Mouse (Mus musculus) CH12.LX (cell line): ENCODE data around the gene Greb1. TPM values are rescaled to one million over a fixed set of nuclear protein-coding genes. Genes with fewer than 3 reads are reported as not detected.
A peak's percentile ranks its signal among the peaks of the same experiment; 100 is the strongest.

Experiments
- DNase-seq: peaks from one replicate; pipeline ENCODE4 v3.0.0-alpha.2; 2013; ENCODE audit errors: extremely low read depth
- H3K27ac ChIP-seq: 2 replicates; pipeline ENCODE4 v1.5.1; 2012; ENCODE audit warnings: low read depth, mild to moderate bottlenecking, control low read depth, moderate library complexity; ENCODE audit not compliant: insufficient read depth
- H3K27me3 ChIP-seq: replicated peaks from 2 replicates; pipeline ENCODE3; 2012; ENCODE audit warnings: inconsistent platforms
- H3K36me3 ChIP-seq, 2 experiments: replicated peaks in 1 of 2; 2 replicates each; pipeline versions ENCODE3 to v1.6.1; 2012; ENCODE audit warnings: inconsistent platforms in 1 of 2, low read length in 1 of 2, mild to moderate bottlenecking in 1 of 2, mixed read lengths in 1 of 2, moderate library complexity in 1 of 2; ENCODE audit not compliant: control insufficient read depth in 1 of 2, insufficient read depth in 1 of 2
- H3K4me1 ChIP-seq, 2 experiments: 2 replicates each; pipeline ENCODE4 v1.6.1; 2012; ENCODE audit warnings: inconsistent platforms in 1 of 2, moderate library complexity in 1 of 2; ENCODE audit not compliant: insufficient read depth in 2 of 2, control insufficient read depth in 1 of 2
- H3K4me2 ChIP-seq: 2 replicates; pipeline ENCODE4 v1.6.1; 2012; ENCODE audit warnings: low read depth, mild to moderate bottlenecking, control low read depth; ENCODE audit not compliant: poor library complexity, insufficient read depth, severe bottlenecking
- H3K4me3 ChIP-seq, 3 experiments: fragments of 150-350 bp in 1 of 3; sonication (generic) in 1 of 3; replicated peaks in 1 of 3; 2 replicates each; pipeline versions ENCODE3 to v1.5.1; 2011 to 2012; ENCODE audit warnings: low read depth in 2 of 3, low read length in 2 of 3, mild to moderate bottlenecking in 2 of 3, moderate library complexity in 2 of 3, control low read depth in 1 of 3, improper control_type of control experiment in 1 of 3, inconsistent platforms in 1 of 3, mixed read lengths in 1 of 3; ENCODE audit not compliant: poor library complexity in 1 of 3
- H3K79me2 ChIP-seq: replicated peaks from 2 replicates; pipeline ENCODE4 v1.6.1; 2012; ENCODE audit warnings: mild to moderate bottlenecking, moderate library complexity; ENCODE audit not compliant: control insufficient read depth, poor library complexity, insufficient read depth, severe bottlenecking; ENCODE audit errors: extremely low read depth
- H3K9ac ChIP-seq: 2 replicates; pipeline ENCODE4 v1.6.1; 2012; ENCODE audit warnings: low read depth, mild to moderate bottlenecking, control low read depth, moderate library complexity; ENCODE audit not compliant: insufficient read depth
- H3K9me3 ChIP-seq: replicated peaks from 2 replicates; pipeline ENCODE3; 2012; ENCODE audit warnings: low read length, inconsistent platforms, mixed read lengths
- BHLHE40 ChIP-seq: IDR thresholded peaks from 2 replicates; pipeline ENCODE4 v1.6.1; 2011; ENCODE audit warnings: mild to moderate bottlenecking, low read depth, low read length, improper control_type of control experiment
- CTCF ChIP-seq, 2 experiments: IDR thresholded peaks in 1 of 2; conservative IDR thresholded peaks in 1 of 2; 2 replicates each; pipeline ENCODE4 v1.5.1; 2011 to 2012; ENCODE audit warnings: low read depth in 2 of 2, low read length in 2 of 2, improper control_type of control experiment in 1 of 2, inconsistent platforms in 1 of 2, mild to moderate bottlenecking in 1 of 2, moderate library complexity in 1 of 2
- E2F4 ChIP-seq: IDR thresholded peaks from 2 replicates; pipeline ENCODE4 v1.6.1; 2011; ENCODE audit warnings: low read depth, low read length, improper control_type of control experiment; ENCODE audit not compliant: insufficient replicate concordance
- ELF1 ChIP-seq: IDR thresholded peaks from 2 replicates; pipeline ENCODE4 v1.6.1; 2014; ENCODE audit warnings: low read depth, mild to moderate bottlenecking, inconsistent platforms, low read length, improper control_type of control experiment
- ETS1 ChIP-seq: conservative IDR thresholded peaks from 2 replicates; pipeline ENCODE4 v1.6.1; 2012; ENCODE audit warnings: low read depth, mild to moderate bottlenecking, inconsistent platforms, low read length, improper control_type of control experiment, moderate library complexity
- GABPA ChIP-seq: IDR thresholded peaks from 2 replicates; pipeline ENCODE4 v1.6.1; 2012; ENCODE audit warnings: low read depth, low read length, improper control_type of control experiment, inconsistent platforms; ENCODE audit not compliant: insufficient replicate concordance
- HCFC1 ChIP-seq: IDR thresholded peaks from 2 replicates; pipeline ENCODE4 v1.6.1; 2012; ENCODE audit warnings: low read depth, mild to moderate bottlenecking, inconsistent platforms, low read length, improper control_type of control experiment
- IRF4 ChIP-seq: IDR thresholded peaks from 2 replicates; pipeline ENCODE4 v1.6.1; 2014; ENCODE audit warnings: low read depth, mild to moderate bottlenecking, inconsistent platforms, low read length, improper control_type of control experiment
- JUN ChIP-seq: IDR thresholded peaks from 2 replicates; pipeline ENCODE4 v1.6.1; 2011; ENCODE audit warnings: low read depth, mild to moderate bottlenecking, low read length, improper control_type of control experiment, moderate library complexity; ENCODE audit not compliant: insufficient read depth
- JUND ChIP-seq: conservative IDR thresholded peaks from 2 replicates; pipeline ENCODE4 v1.6.1; 2011; ENCODE audit warnings: low read depth, low read length, improper control_type of control experiment
- KAT2A ChIP-seq: IDR thresholded peaks from 2 replicates; pipeline ENCODE4 v1.6.1; 2012; ENCODE audit warnings: low read length, improper control_type of control experiment, inconsistent platforms; ENCODE audit not compliant: insufficient replicate concordance
- MAZ ChIP-seq: IDR thresholded peaks from 2 replicates; pipeline ENCODE4 v1.6.1; 2012; ENCODE audit warnings: low read depth, mild to moderate bottlenecking, inconsistent platforms, low read length, improper control_type of control experiment, moderate library complexity
- MEF2A ChIP-seq: IDR thresholded peaks from 2 replicates; pipeline ENCODE4 v1.6.1; 2014; ENCODE audit warnings: low read depth, mild to moderate bottlenecking, inconsistent platforms, low read length, improper control_type of control experiment, borderline replicate concordance
- MXI1 ChIP-seq: IDR thresholded peaks from 2 replicates; pipeline ENCODE4 v1.6.1; 2011; ENCODE audit warnings: mild to moderate bottlenecking, low read depth, low read length, improper control_type of control experiment
- POLR2A ChIP-seq: IDR thresholded peaks from 2 replicates; pipeline ENCODE4 v1.6.1; 2011; ENCODE audit warnings: low read depth, mild to moderate bottlenecking, improper control_type of control experiment, low read length
- POLR2AphosphoS2 ChIP-seq: IDR thresholded peaks from 2 replicates; pipeline ENCODE4 v1.6.1; 2011; ENCODE audit warnings: low read depth, low read length, improper control_type of control experiment
- RAD21 ChIP-seq: IDR thresholded peaks from 2 replicates; pipeline ENCODE4 v1.6.1; 2011; ENCODE audit warnings: low read depth, mild to moderate bottlenecking, low read length, improper control_type of control experiment, moderate library complexity
- SMC3 ChIP-seq: IDR thresholded peaks from 2 replicates; pipeline ENCODE4 v1.6.1; 2011; ENCODE audit warnings: low read depth, low read length, improper control_type of control experiment
- TCF12 ChIP-seq: IDR thresholded peaks from 2 replicates; pipeline ENCODE4 v1.6.1; 2014; ENCODE audit warnings: low read depth, mild to moderate bottlenecking, inconsistent platforms, low read length, improper control_type of control experiment
- ZKSCAN1 ChIP-seq: IDR thresholded peaks from 2 replicates; pipeline ENCODE4 v1.6.1; 2012; ENCODE audit warnings: low read depth, inconsistent platforms, low read length, improper control_type of control experiment, borderline replicate concordance
- dilution Hi-C: fragments of 300-500 bp; cut with MboI; formaldehyde crosslinking; loops from 2 replicates; pipeline ENCODE4 v1.14.3; 2020; ENCODE audit warnings: low sequenced_read_pairs; ENCODE audit not compliant: extremely low pct_unique_long_range_greater_than_20kb, extremely low pct_ligation_motif_present
- in situ Hi-C: fragments of 300-500 bp; cut with MboI; formaldehyde crosslinking; loops from 3 replicates; pipeline ENCODE4 v1.14.3; 2019; ENCODE audit warnings: low sequenced_read_pairs, low pct_ligation_motif_present, low pct_unique_long_range_greater_than_20kb, mixed read lengths
- polyA plus RNA-seq: library from polyadenylated mRNA; unstranded; fragments of >175 nt; gene quantifications from 2 replicates; pipeline ENCODE4 v1.2.1, GENCODE M21; 2012; ENCODE audit warnings: low read depth; ENCODE audit not compliant: insufficient read length
- total RNA-seq, 2 experiments: library from RNA; depleted of rRNA; stranded (reverse); fragments of 300-350 nt in 1 of 2; fragments of >200 nt in 1 of 2; gene quantifications; 2 replicates each; pipeline ENCODE4 v1.2.3; 2012 to 2014

Greb1 gene
- total and polyA plus RNA-seq, 3 experiments = not detected

DNA sequence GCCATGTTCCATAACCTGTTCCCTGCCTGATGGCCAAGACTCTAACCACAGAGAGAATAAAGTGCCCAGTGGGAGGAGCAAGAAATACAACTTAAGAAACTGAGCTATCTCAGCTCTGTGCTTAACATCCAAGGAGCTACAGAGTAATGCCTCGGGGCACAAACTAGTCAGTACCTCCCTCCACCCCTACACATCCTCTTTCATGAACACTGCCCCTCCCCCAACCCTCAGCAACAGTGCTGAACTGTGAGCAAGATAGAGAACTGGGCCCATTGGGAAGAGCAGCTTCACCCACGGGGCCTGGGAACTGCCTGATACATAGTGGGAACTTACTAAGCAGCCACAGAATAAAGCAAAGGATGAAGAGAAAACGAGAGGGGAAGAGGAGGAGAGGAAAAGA is 77.1 kb downstream of the Greb1 start:
- peak; percentile 6 for DNase-seq
- Histone ChIP-seq H3K4me2 (no peak overlapping the region), H3K4me1 (peaks cover 0 to 11% of the 10 kb centered on the region in 2 experiments; a peak in 2 of 4 replicates), H3K9me3 (no peaks in the 10 kb centered on the region), H3K27me3 (no peaks in the 10 kb centered on the region), H3K9ac (no peak overlapping the region), H3K4me3 (no peak overlapping the region), H3K79me2 (no peaks in the 10 kb centered on the region), H3K36me3 (no peaks in the 10 kb centered on the region), H3K27ac (no peak overlapping the region)
- dilution Hi-C loops (no loop called here), in situ Hi-C loops (loop anchor here (25.0 kb wide), 2 partner anchors 314 to 514 kb away; no protein-coding TSS in a partner anchor)
- TF ChIP-seq E2F4 (no peak), POLR2A (no peak), ETS1 (no peak), JUN (no peak), ZKSCAN1 (no peak), POLR2AphosphoS2 (no peak), GABPA (no peak), HCFC1 (no peak), JUND (no peak), MAZ (no peak), CTCF (conservative IDR thresholded peaks at IDR 0.05 in 1 of 2, IDR thresholded peaks at IDR 0.05 in 1 of 2; ENCODE audit: low read depth in 2 of 2, low read length in 2 of 2) (no peak), IRF4 (no peak), ELF1 (no peak), BHLHE40 (no peak), RAD21 (no peak), MEF2A (no peak), MXI1 (no peak), KAT2A (no peak)

DNA sequence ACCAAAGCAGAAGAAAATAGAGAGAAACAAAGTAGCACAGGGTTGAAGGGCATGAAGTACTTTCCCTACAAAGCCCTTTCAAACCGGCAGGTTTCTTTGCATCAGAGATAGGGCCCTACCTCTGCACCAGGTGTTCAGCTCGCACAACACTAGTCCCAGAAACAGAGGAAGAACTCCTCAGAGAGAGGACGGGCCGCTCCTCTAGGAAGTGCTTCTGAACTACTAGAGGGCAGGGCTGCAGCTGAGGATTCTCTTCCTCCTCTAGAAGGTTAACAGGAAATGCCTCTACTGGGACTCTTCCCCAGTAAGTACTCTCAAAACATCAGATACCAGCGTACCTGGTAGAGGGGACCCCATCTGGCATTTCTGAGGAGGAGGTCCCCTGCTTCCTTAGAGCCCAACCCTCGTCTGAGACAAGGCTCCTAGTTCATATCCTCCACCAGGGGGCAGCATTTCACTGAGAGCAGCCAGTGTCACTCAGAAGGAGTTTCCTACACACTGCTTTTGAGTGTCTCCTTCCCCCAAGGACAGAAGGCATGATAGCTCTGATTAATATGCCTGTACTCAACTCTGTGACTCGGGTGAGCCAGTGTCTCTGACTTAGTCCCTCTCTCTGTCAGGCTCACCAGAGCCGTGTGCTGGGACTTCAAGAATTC is 81.9 kb downstream of the Greb1 start:
- Histone ChIP-seq H3K4me2 (no peak overlapping the region), H3K36me3 (no peaks in the 10 kb centered on the region), H3K9ac (no peak overlapping the region), H3K4me1 (peaks cover 0 to 8% of the 10 kb centered on the region in 2 experiments; a peak in 2 of 4 replicates), H3K4me3 (no peak overlapping the region), H3K27me3 (peaks cover 3% of the 10 kb centered on the region), H3K9me3 (no peaks in the 10 kb centered on the region), H3K79me2 (no peaks in the 10 kb centered on the region), H3K27ac (no peak overlapping the region)
- TF ChIP-seq RAD21 (peak; percentile 86), SMC3 (peak; percentile 80), TCF12 (no peak), CTCF (conservative IDR thresholded peaks at IDR 0.05 in 1 of 2, IDR thresholded peaks at IDR 0.05 in 1 of 2; ENCODE audit: low read depth in 2 of 2, low read length in 2 of 2) (peak; percentile 76 to 91)
- in situ Hi-C loops = loop anchor here (5.0 to 25.0 kb wide), 3 partner anchors 89 to 519 kb away; no protein-coding TSS in a partner anchor
- dilution Hi-C loops = no loop called here
- peak; percentile 80 for DNase-seq
